Mouse (Mus musculus) ES-Bruce4 (cell line): Measurements from ENCODE around the gene Dnaja3.

Experiments used
- CTCF ChIP-seq: IDR thresholded peaks from one replicate; pipeline ENCODE4 v1.8.1; 2011; ENCODE audit warnings: low read depth, low read length
- EP300 ChIP-seq: IDR thresholded peaks from 2 replicates; pipeline ENCODE4 v1.6.1; 2011; ENCODE audit warnings: low read depth, low read length; ENCODE audit not compliant: insufficient read depth
- POLR2A ChIP-seq: IDR thresholded peaks from one replicate; pipeline ENCODE4 v1.8.1; 2011; ENCODE audit warnings: low read length; ENCODE audit not compliant: insufficient read depth

- TF ChIP-seq POLR2A (no peak), CTCF (no peak), EP300 (no peak)
Measured at GRCm38 (mm10) chr16:4682628-4683179, 42.9 kb downstream of the Dnaja3 start.
